11 mouse cellular contexts compared by ENCODE assay signal in genomic region chr5:136627671-136628292, GRCm38 (mm10).
DNase-seq lines count a peak whose midpoint lies in the region; ATAC-seq and TF ChIP-seq lines count a peak whose summit lies in the region.
"Had no signal": no experiment of that assay in that cellular context is flagged by ENCODE, and none has a peak within 500 bp of the region (broad histone marks: within the 10 kb centered on the region; RNA-seq: fewer than 3 reads in every experiment).

No protein-coding gene starts in this region.

- no peak overlapping the region for H3K4me2 ChIP-seq in stomach, postnatal 0 days (replicated peaks; ENCODE audit: low read depth)
- H3K4me2 ChIP-seq: embryonic facial prominence, embryonic 12.5 days; heart, embryonic 15.5 days; stomach, embryonic 15.5 days had no signal

- peaks cover 2% of the 10 kb centered on the region; the same call in 1 of the 2 replicates for H3K4me1 ChIP-seq in stomach, postnatal 0 days (replicated peaks; ENCODE audit: control insufficient read depth, insufficient read depth)

- WGBS in stomach, postnatal 0 days: 68% methylated on average over 11 of the region's 11 CpGs

- peak; percentile 34 to 48 for DNase-seq in heart, adult 18-20 months
- no peak for DNase-seq in heart, postnatal 25 days (ENCODE audit: low spot score)
- DNase-seq in testis, postnatal 14 days (ENCODE audit: low spot score): peak; percentile 55
- no peak for DNase-seq in testis, postnatal 10 days (ENCODE audit: low spot score)
- peak; percentile 21 to 25 for DNase-seq in layer of hippocampus, adult 8-10 months (ENCODE audit: low spot score in 2 of 2)
- DNase-seq in stomach, postnatal 0 days (ENCODE audit: low spot score): no peak
- DNase-seq in neural tube, embryonic 10.5 days (ENCODE audit: extremely low spot score, low spot score): no peak
- no peak for DNase-seq in MN1 (ENCODE audit: low spot score)

- intact Hi-C loops in heart, postnatal 25 days (cut with DNase I): no loop called here

- H3K4me3 ChIP-seq in stomach, postnatal 0 days (ENCODE audit: low read depth, low read length): no peak overlapping the region
- H3K4me3 ChIP-seq: embryonic facial prominence, embryonic 12.5 days; heart, embryonic 15.5 days; stomach, embryonic 15.5 days had no signal

- no peak overlapping the region for H3K9ac ChIP-seq in stomach, postnatal 0 days (ENCODE audit: low read length)
- H3K9ac ChIP-seq: embryonic facial prominence, embryonic 12.5 days; heart, embryonic 15.5 days; stomach, embryonic 15.5 days had no signal

- no peak for ATAC-seq in stomach, postnatal 0 days (ENCODE audit: low FRiP score, low TSS enrichment)

- no peak for TF ChIP-seq CTCF in stomach, postnatal 0 days (IDR thresholded peaks at IDR 0.05; ENCODE audit: low read depth)

- H3K27me3 ChIP-seq in stomach, postnatal 0 days (ENCODE audit: control insufficient read depth, insufficient read depth, low read length): no peaks in the 10 kb centered on the region
- H3K27me3 ChIP-seq: stomach, embryonic 15.5 days had no signal

- H3K9me3 ChIP-seq in stomach, postnatal 0 days (ENCODE audit: control insufficient read depth, low read length): no peaks in the 10 kb centered on the region
- H3K9me3 ChIP-seq: embryonic facial prominence, embryonic 12.5 days; heart, embryonic 15.5 days; stomach, embryonic 15.5 days had no signal

- no peak overlapping the region for H3K27ac ChIP-seq in stomach, postnatal 0 days (replicated peaks)
- H3K27ac ChIP-seq: embryonic facial prominence, embryonic 12.5 days; heart, embryonic 15.5 days; stomach, embryonic 15.5 days had no signal

- no peaks in the 10 kb centered on the region for H3K36me3 ChIP-seq in stomach, postnatal 0 days (ENCODE audit: control insufficient read depth, insufficient read depth, low read length)
- H3K36me3 ChIP-seq: embryonic facial prominence, embryonic 12.5 days; heart, embryonic 15.5 days; stomach, embryonic 15.5 days had no signal

- TF ChIP-seq EP300 in stomach, postnatal 0 days (optimal IDR thresholded peaks at IDR 0.05): no peak

Comparison
In these comparisons a context has a peak if more than half of its experiments do, and no peak if none do; other contexts are left out.
1. DNase-seq: peak in heart, adult 18-20 months (2 of 2), testis, postnatal 14 days (single experiment) and layer of hippocampus, adult 8-10 months (2 of 2); none in heart, postnatal 25 days (single experiment), testis, postnatal 10 days (single experiment), stomach, postnatal 0 days (single experiment), neural tube, embryonic 10.5 days (single experiment) and MN1 (single experiment).